Mouse (Mus musculus): ENCODE results near the gene Akr1c6. TPM values are rescaled to one million over a fixed set of nuclear protein-coding genes. Genes with fewer than 3 reads are reported as not detected.

Gene Akr1c6
- polyA plus RNA-seq, 1 experiment from 2014 or later, result not detected

- no peak for DNase-seq (ENCODE audit: low spot score)
- Histone ChIP-seq H3K4me1 (ENCODE audit: insufficient read depth, low read depth, low read length) (no peaks in the 10 kb centered on the region), H3K27me3 (replicated peaks; ENCODE audit: insufficient read depth, low read length) (no peaks in the 10 kb centered on the region), H3K4me2 (replicated peaks; ENCODE audit: low read depth, low read length) (no peak overlapping the region), H3K9me3 (ENCODE audit: low read length) (no peaks in the 10 kb centered on the region), H3K9ac (replicated peaks; ENCODE audit: low read depth) (no peak overlapping the region), H3K4me3 (ENCODE audit: low read depth, low read length) (no peak overlapping the region), H3K27ac (ENCODE audit: low read length) (no peak overlapping the region), H3K36me3 (ENCODE audit: insufficient read depth, low read length) (no peaks in the 10 kb centered on the region)
- TF ChIP-seq EP300 (IDR thresholded peaks at IDR 0.05), result no peak
- no peak for TF ChIP-seq CTCF (IDR thresholded peaks at IDR 0.05)
- no peak for ATAC-seq
Measured at GRCm38 (mm10) chr13:4404726-4405125, 29.4 kb upstream of the Akr1c6 start.

DNA sequence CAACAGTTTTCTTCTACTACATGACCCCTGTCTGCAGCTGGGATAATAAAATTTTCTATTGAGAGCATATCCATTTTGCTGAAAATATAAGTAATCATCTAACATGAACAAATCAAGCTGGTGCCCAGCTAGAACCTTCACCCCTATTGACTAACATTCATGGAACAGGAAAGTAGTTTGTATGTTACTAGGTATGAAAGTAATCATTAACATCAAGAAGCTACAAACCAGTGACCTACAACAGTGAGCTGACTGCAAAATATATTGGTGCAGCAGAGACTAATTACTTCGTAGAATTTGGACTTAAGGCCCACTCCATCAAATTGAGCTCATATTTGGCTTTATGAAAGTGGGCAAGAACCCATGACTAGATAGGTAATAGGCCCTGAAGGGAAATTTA lies 27.3 kb upstream of the Akr1c6 start:
- no peak for ATAC-seq
- WGBS, result 71% methylated on average over 1 of the region's 1 CpGs
- DNase-seq (ENCODE audit: low spot score), result no peak
- TF ChIP-seq EP300 (IDR thresholded peaks at IDR 0.05) (no peak), CTCF (IDR thresholded peaks at IDR 0.05) (no peak)
- no peak overlapping the region for H3K9ac ChIP-seq (replicated peaks; ENCODE audit: low read depth)
- H3K27ac ChIP-seq (ENCODE audit: low read length), result no peak overlapping the region
- no peaks in the 10 kb centered on the region for H3K36me3 ChIP-seq (ENCODE audit: insufficient read depth, low read length)
- no peaks in the 10 kb centered on the region for H3K4me1 ChIP-seq (ENCODE audit: insufficient read depth, low read depth, low read length)
- no peak overlapping the region for H3K4me3 ChIP-seq (ENCODE audit: low read depth, low read length)
- H3K4me2 ChIP-seq (replicated peaks; ENCODE audit: low read depth, low read length), result no peak overlapping the region
- H3K9me3 ChIP-seq (ENCODE audit: low read length), result no peaks in the 10 kb centered on the region
- H3K27me3 ChIP-seq (replicated peaks; ENCODE audit: insufficient read depth, low read length), result no peaks in the 10 kb centered on the region

GRCm38 (mm10) chr13:4428558-4428957 lies 5.5 kb upstream of the Akr1c6 start:
- H3K4me1 ChIP-seq (ENCODE audit: insufficient read depth, low read depth, low read length), result no peaks in the 10 kb centered on the region
- DNase-seq (ENCODE audit: low spot score) (no peak), ATAC-seq (no peak)
- H3K4me3 ChIP-seq (ENCODE audit: low read depth, low read length), result no peak overlapping the region
- 84% methylated on average over 2 of the region's 2 CpGs for WGBS
- H3K27ac ChIP-seq (ENCODE audit: low read length), result no peak overlapping the region
- no peak overlapping the region for H3K9ac ChIP-seq (replicated peaks; ENCODE audit: low read depth)
- H3K27me3 ChIP-seq (replicated peaks; ENCODE audit: insufficient read depth, low read length), result no peaks in the 10 kb centered on the region
- H3K9me3 ChIP-seq (ENCODE audit: low read length), result no peaks in the 10 kb centered on the region
- no peak for TF ChIP-seq CTCF (IDR thresholded peaks at IDR 0.05)
- H3K4me2 ChIP-seq (replicated peaks; ENCODE audit: low read depth, low read length), result no peak overlapping the region
- no peaks in the 10 kb centered on the region for H3K36me3 ChIP-seq (ENCODE audit: insufficient read depth, low read length)

GRCm38 (mm10) chr13:4429034-4429433 lies 5.1 kb upstream of the Akr1c6 start:
- H3K4me3 ChIP-seq (ENCODE audit: low read depth, low read length), result no peak overlapping the region
- H3K9me3 ChIP-seq (ENCODE audit: low read length), result no peaks in the 10 kb centered on the region
- no peak for ATAC-seq
- TF ChIP-seq CTCF (IDR thresholded peaks at IDR 0.05) (no peak), EP300 (IDR thresholded peaks at IDR 0.05) (no peak)
- H3K4me1 ChIP-seq (ENCODE audit: insufficient read depth, low read depth, low read length), result no peaks in the 10 kb centered on the region
- H3K27me3 ChIP-seq (replicated peaks; ENCODE audit: insufficient read depth, low read length), result no peaks in the 10 kb centered on the region
- 54% methylated on average over 2 of the region's 2 CpGs for WGBS
- H3K27ac ChIP-seq (ENCODE audit: low read length), result no peak overlapping the region
- H3K9ac ChIP-seq (replicated peaks; ENCODE audit: low read depth), result no peak overlapping the region
- no peak for DNase-seq (ENCODE audit: low spot score)
- no peaks in the 10 kb centered on the region for H3K36me3 ChIP-seq (ENCODE audit: insufficient read depth, low read length)
- H3K4me2 ChIP-seq (replicated peaks; ENCODE audit: low read depth, low read length), result no peak overlapping the region

DNA sequence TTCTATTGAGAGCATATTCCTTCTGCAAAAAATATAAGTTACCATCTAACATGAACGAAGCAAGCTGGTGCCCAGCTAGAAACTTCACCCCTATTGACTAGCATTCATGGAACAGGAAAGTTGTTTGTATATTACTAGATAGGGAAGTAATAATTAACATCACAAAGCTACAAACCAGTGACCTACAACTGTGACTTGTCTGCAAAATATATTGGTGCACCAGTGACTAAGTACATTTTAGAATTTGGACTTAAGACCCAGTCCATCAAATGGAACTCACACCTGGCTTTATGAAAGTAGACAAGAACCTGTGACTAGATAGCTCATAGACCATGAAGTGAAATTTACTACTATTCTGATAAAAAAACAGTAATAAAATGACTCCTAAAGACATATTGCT lies 3.0 kb upstream of the Akr1c6 start:
- Histone ChIP-seq H3K9ac (replicated peaks; ENCODE audit: low read depth) (no peak overlapping the region), H3K27me3 (replicated peaks; ENCODE audit: insufficient read depth, low read length) (no peaks in the 10 kb centered on the region), H3K4me2 (replicated peaks; ENCODE audit: low read depth, low read length) (no peak overlapping the region), H3K27ac (ENCODE audit: low read length) (no peak overlapping the region), H3K9me3 (ENCODE audit: low read length) (no peaks in the 10 kb centered on the region), H3K4me1 (ENCODE audit: insufficient read depth, low read depth, low read length) (no peaks in the 10 kb centered on the region), H3K4me3 (ENCODE audit: low read depth, low read length) (no peak overlapping the region), H3K36me3 (ENCODE audit: insufficient read depth, low read length) (no peaks in the 10 kb centered on the region)
- TF ChIP-seq EP300 (IDR thresholded peaks at IDR 0.05) (no peak), CTCF (IDR thresholded peaks at IDR 0.05) (no peak)
- WGBS, result 74% methylated on average over 1 of the region's 1 CpGs
- ATAC-seq, result no peak
- no peak for DNase-seq (ENCODE audit: low spot score)

DNA sequence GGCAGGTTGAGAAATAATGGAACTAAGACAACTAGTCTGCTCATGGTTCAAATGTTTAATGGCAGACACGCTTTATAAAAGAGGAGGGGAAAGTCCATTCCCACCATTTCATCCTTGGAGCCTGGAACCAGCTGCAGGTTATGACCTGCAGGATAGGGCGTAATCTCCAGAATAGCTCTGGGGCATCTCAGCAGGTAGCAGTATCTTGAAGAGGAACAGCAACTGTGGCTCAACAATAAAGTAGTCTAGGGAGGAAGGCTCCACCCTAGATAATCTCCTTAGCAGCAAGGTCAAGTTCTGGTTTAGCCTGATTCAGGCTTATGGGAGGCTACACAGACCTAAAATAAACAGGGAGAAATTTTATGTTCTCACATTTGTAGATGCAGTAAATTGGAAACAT lies 31.5 kb downstream of the Akr1c6 start:
- Histone ChIP-seq H3K9ac (replicated peaks; ENCODE audit: low read depth) (no peak overlapping the region), H3K4me3 (ENCODE audit: low read depth, low read length) (no peak overlapping the region), H3K4me2 (replicated peaks; ENCODE audit: low read depth, low read length) (no peak overlapping the region), H3K27me3 (replicated peaks; ENCODE audit: insufficient read depth, low read length) (no peaks in the 10 kb centered on the region), H3K9me3 (ENCODE audit: low read length) (no peaks in the 10 kb centered on the region), H3K36me3 (ENCODE audit: insufficient read depth, low read length) (no peaks in the 10 kb centered on the region), H3K27ac (ENCODE audit: low read length) (no peak overlapping the region), H3K4me1 (ENCODE audit: insufficient read depth, low read depth, low read length) (no peaks in the 10 kb centered on the region)
- DNase-seq (ENCODE audit: low spot score) (no peak), ATAC-seq (no peak)
- TF ChIP-seq EP300 (IDR thresholded peaks at IDR 0.05) (no peak), CTCF (IDR thresholded peaks at IDR 0.05) (no peak)
- 86% methylated on average over 2 of the region's 2 CpGs for WGBS

DNA sequence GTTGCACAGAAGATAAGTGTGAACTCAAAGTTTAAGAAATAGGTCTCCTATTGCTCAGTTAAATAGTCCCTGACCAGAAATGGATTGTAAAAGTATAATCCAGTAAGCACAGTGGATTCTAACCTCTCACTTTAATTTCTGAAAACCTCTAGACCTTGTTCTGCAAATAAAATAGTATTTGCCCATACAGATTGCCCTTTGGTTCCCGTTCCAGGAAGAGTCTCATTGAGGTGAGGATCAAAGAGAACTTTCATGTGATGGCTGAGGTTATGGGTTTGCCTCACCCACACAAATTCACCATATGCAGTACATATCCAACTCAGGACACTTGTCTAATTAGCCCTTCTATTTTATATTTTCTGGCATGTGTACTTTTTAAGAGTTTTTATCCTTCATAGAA lies 33.8 kb downstream of the Akr1c6 start:
- DNase-seq (ENCODE audit: low spot score), result no peak
- TF ChIP-seq CTCF (IDR thresholded peaks at IDR 0.05) (no peak), EP300 (IDR thresholded peaks at IDR 0.05) (no peak)

More for the DNA sequence above, 33.8 kb downstream of the Akr1c6 start:
- Histone ChIP-seq H3K9me3 (ENCODE audit: low read length) (no peaks in the 10 kb centered on the region), H3K4me3 (ENCODE audit: low read depth, low read length) (no peak overlapping the region), H3K27me3 (replicated peaks; ENCODE audit: insufficient read depth, low read length) (no peaks in the 10 kb centered on the region), H3K9ac (replicated peaks; ENCODE audit: low read depth) (no peak overlapping the region), H3K36me3 (ENCODE audit: insufficient read depth, low read length) (no peaks in the 10 kb centered on the region), H3K27ac (ENCODE audit: low read length) (no peak overlapping the region), H3K4me1 (ENCODE audit: insufficient read depth, low read depth, low read length) (no peaks in the 10 kb centered on the region), H3K4me2 (replicated peaks; ENCODE audit: low read depth, low read length) (no peak overlapping the region)
- ATAC-seq, result no peak
- 50% methylated on average over 1 of the region's 1 CpGs for WGBS

Other genes starting within 250 kb of the Akr1c6 start
- gene Akr1c13, start 243.2 kb upstream of the Akr1c6 start, polyA plus RNA-seq (2015; fragmentation: Nextera tagmentation; extraction: Ambion mirVana), result 7.3 and 7.9 TPM in 2 replicates
- gene Akr1c19, start 205.6 kb upstream of the Akr1c6 start, polyA plus RNA-seq (2015; fragmentation: Nextera tagmentation; extraction: Ambion mirVana), result 13.9 and 15.0 TPM in 2 replicates
- gene Akr1c12, start 154.9 kb upstream of the Akr1c6 start, polyA plus RNA-seq (2015; fragmentation: Nextera tagmentation; extraction: Ambion mirVana), result 0.87 and 1.2 TPM in 2 replicates
- gene Akr1c20, start 89.0 kb downstream of the Akr1c6 start, polyA plus RNA-seq (2015; fragmentation: Nextera tagmentation; extraction: Ambion mirVana), result not detected in 2 replicates
- gene Akr1c21, start 139.8 kb downstream of the Akr1c6 start, polyA plus RNA-seq (2015; fragmentation: Nextera tagmentation; extraction: Ambion mirVana), result not detected in 2 replicates
- gene Akr1e1, start 174.9 kb downstream of the Akr1c6 start, polyA plus RNA-seq (2015; fragmentation: Nextera tagmentation; extraction: Ambion mirVana), result 22.7 and 27.5 TPM in 2 replicates